Mouse (Mus musculus): ENCODE data around the gene Cdc42bpa.

DNA sequence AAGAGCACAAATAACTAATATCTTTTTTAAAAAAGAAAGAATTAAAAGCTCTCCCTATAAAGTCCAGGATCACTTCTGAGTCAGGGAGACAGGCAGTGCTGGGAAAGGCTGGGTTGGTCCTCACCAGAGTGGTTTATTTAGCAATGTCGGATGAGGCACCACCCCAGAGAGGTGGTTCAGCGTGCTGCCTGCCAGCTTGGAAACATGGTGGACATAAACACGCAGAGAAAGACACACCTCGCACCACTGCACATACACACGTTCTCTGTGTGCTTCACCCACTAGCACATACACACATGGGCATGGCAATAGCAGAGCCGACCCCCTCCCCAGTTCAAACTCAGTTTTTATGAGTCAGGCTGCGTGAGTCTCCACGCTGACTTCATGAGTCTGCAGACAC, 230.8 kb downstream of the Cdc42bpa start:
- TF ChIP-seq POLR2A (IDR thresholded peaks at IDR 0.05; ENCODE audit: low read depth, low read length) (no peak), CTCF (IDR thresholded peaks at IDR 0.05; ENCODE audit: extremely low read depth, insufficient read length, insufficient replicate concordance, low read depth, low read length) (no peak)
